Mouse (Mus musculus) heart, embryonic 16.5 days (tissue): ENCODE results near the gene Nup188. TPM values are rescaled to one million over a fixed set of nuclear protein-coding genes. Genes with fewer than 3 reads are reported as not detected.

Experiments used
- ATAC-seq: fragments of 200-750 bp; cut with Nextera tagmentation; replicated peaks from 2 replicates; pipeline ENCODE4 v1.8.0; 2017; ENCODE audit warnings: moderate number of reproducible peaks; ENCODE audit not compliant: insufficient read depth, low FRiP score; ENCODE audit errors: extremely low read depth
- H3K27ac ChIP-seq: fragments of 300-500 bp; sonication (generic); 2 replicates; pipeline ENCODE4 v1.5.1; 2014; ENCODE audit warnings: mild to moderate bottlenecking, low read length, control low read depth, moderate library complexity
- H3K27me3 ChIP-seq: fragments of 300-500 bp; sonication (generic); 2 replicates; pipeline ENCODE4 v1.6.1; 2014; ENCODE audit warnings: low read length, mixed read lengths; ENCODE audit not compliant: control insufficient read depth, insufficient read depth
- H3K36me3 ChIP-seq: fragments of 300-500 bp; sonication (generic); 2 replicates; pipeline ENCODE4 v1.6.1; 2014; ENCODE audit not compliant: control insufficient read depth, insufficient read depth
- H3K4me1 ChIP-seq: fragments of 300-500 bp; sonication (generic); 2 replicates; pipeline ENCODE4 v1.6.1; 2014; ENCODE audit warnings: low read length, mixed read lengths; ENCODE audit not compliant: control insufficient read depth, insufficient read depth
- H3K4me2 ChIP-seq: fragments of 300-500 bp; sonication (generic); 2 replicates; pipeline ENCODE4 v1.6.1; 2014; ENCODE audit warnings: low read depth, mild to moderate bottlenecking, control low read depth, low read length
- H3K4me3 ChIP-seq: fragments of 300-500 bp; sonication (generic); 2 replicates; pipeline ENCODE4 v1.5.1; 2014; ENCODE audit warnings: mild to moderate bottlenecking, control low read depth, low read length
- H3K9ac ChIP-seq: fragments of 300-500 bp; sonication (generic); 2 replicates; pipeline ENCODE4 v1.6.1; 2014; ENCODE audit warnings: low read length, control low read depth
- H3K9me3 ChIP-seq: fragments of 300-500 bp; sonication (generic); replicated peaks from 2 replicates; pipeline ENCODE4 v1.6.1; 2016; ENCODE audit warnings: low read length; ENCODE audit not compliant: control insufficient read depth
- WGBS: fragments of 180-500 bp; shearing (Covaris S2); extraction: QIAGEN DNeasy Blood & Tissue Kit; methylation state at CpG from one replicate; pipeline ENCODE4 v1.1.7; 2014; 5-methylcytosine and 5-hydroxymethylcytosine counted together
- polyA plus RNA-seq: library from polyadenylated mRNA; unstranded; fragments of >200 nt; fragmentation: Nextera tagmentation; extraction: Ambion mirVana; gene quantifications from 2 replicates; pipeline ENCODE4 v1.2.1, GENCODE M21; 2015

Nup188 gene
- polyA plus RNA-seq, 1 experiment from 2014 or later, result 23.6 TPM

GRCm38 (mm10) chr2:30299966-30300365 is 13.8 kb downstream of the Nup188 start:
- no peak overlapping the region for H3K9ac ChIP-seq
- peaks cover 50% of the 10 kb centered on the region for H3K36me3 ChIP-seq
- no peaks in the 10 kb centered on the region for H3K4me1 ChIP-seq
- no peak overlapping the region for H3K27ac ChIP-seq
- H3K27me3 ChIP-seq, result no peaks in the 10 kb centered on the region
- no peak overlapping the region for H3K4me2 ChIP-seq
- no peak for ATAC-seq
- H3K9me3 ChIP-seq, result no peaks in the 10 kb centered on the region
- WGBS, result 86% methylated on average over 5 of the region's 5 CpGs
- no peak overlapping the region for H3K4me3 ChIP-seq

GRCm38 (mm10) chr2:30306087-30306486 is 19.9 kb downstream of the Nup188 start:
- no peaks in the 10 kb centered on the region for H3K27me3 ChIP-seq
- no peak overlapping the region for H3K9ac ChIP-seq
- no peaks in the 10 kb centered on the region for H3K9me3 ChIP-seq
- no peak for ATAC-seq
- no peaks in the 10 kb centered on the region for H3K4me1 ChIP-seq
- H3K4me3 ChIP-seq, result no peak overlapping the region
- 89% methylated on average over 7 of the region's 7 CpGs for WGBS
- H3K36me3 ChIP-seq, result peaks cover 72% of the 10 kb centered on the region
- no peak overlapping the region for H3K4me2 ChIP-seq
- no peak overlapping the region for H3K27ac ChIP-seq

GRCm38 (mm10) chr2:30309351-30309750 is 23.2 kb downstream of the Nup188 start:
- no peaks in the 10 kb centered on the region for H3K9me3 ChIP-seq
- peaks cover 67% of the 10 kb centered on the region for H3K36me3 ChIP-seq
- H3K4me3 ChIP-seq, result no peak overlapping the region
- no peaks in the 10 kb centered on the region for H3K27me3 ChIP-seq
- no peak for ATAC-seq
- no peak overlapping the region for H3K4me2 ChIP-seq
- no peak overlapping the region for H3K9ac ChIP-seq
- H3K27ac ChIP-seq, result no peak overlapping the region
- WGBS, result 78% methylated on average over 3 of the region's 3 CpGs
- H3K4me1 ChIP-seq, result no peaks in the 10 kb centered on the region

DNA sequence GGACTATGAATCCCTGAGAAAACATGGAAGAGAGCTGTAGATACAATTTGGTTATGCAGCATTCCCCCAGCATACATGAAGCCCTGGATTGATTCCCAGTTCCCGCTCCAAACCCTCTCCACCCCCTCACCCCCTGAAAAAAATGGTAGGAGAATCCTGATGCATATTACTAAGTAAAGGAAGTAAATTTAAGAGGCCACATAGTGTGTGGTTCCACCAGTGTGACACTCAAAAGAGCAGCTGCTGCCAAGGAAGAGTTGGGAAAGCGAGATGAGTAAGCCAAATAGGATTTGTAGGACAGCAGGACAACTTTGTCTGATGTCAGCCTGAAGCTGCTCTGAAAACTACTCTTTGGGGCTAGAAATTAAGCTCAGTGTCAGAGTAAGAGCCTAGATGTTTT is 25.3 kb downstream of the Nup188 start:
- Histone ChIP-seq H3K4me2 (no peak overlapping the region), H3K9ac (no peak overlapping the region), H3K27ac (no peak overlapping the region), H3K9me3 (no peaks in the 10 kb centered on the region), H3K4me1 (no peaks in the 10 kb centered on the region), H3K36me3 (peaks cover 71% of the 10 kb centered on the region), H3K27me3 (no peaks in the 10 kb centered on the region), H3K4me3 (no peak overlapping the region)
- 93% methylated on average over 2 of the region's 2 CpGs for WGBS
- no peak for ATAC-seq

DNA sequence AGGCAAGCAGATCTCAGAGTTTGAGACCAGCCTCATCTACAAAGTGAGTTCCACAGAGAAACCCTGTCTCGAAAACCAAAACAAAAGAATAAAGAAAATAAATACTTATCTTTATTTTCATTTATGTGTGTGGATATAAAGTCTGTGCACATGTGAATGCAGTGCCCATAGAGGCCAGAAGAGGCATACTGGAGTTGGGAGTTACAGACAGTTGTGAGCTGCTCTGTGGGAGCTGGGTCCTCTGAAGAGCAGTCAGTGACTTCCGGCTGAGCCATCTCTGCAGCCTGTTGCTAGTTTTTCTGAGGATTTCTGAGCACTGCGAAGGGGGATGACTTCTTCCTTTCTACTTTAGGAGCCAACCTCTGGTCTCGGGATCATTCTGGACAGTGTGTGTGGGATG is 29.9 kb downstream of the Nup188 start:
- 98% methylated on average over 4 of the region's 4 CpGs for WGBS
- no peak overlapping the region for H3K4me3 ChIP-seq
- H3K4me2 ChIP-seq, result no peak overlapping the region

GRCm38 (mm10) chr2:30316955-30317354 is 30.8 kb downstream of the Nup188 start:
- WGBS, result 92% methylated on average over 5 of the region's 5 CpGs
- H3K27ac ChIP-seq, result no peak overlapping the region
- no peaks in the 10 kb centered on the region for H3K27me3 ChIP-seq
- H3K4me1 ChIP-seq, result no peaks in the 10 kb centered on the region
- H3K9ac ChIP-seq, result no peak overlapping the region
- H3K9me3 ChIP-seq, result no peaks in the 10 kb centered on the region
- H3K4me3 ChIP-seq, result no peak overlapping the region
- H3K36me3 ChIP-seq, result peaks cover 56% of the 10 kb centered on the region
- ATAC-seq, result no peak
- no peak overlapping the region for H3K4me2 ChIP-seq

More for the DNA sequence above, 29.9 kb downstream of the Nup188 start:
- no peak for ATAC-seq
- H3K27ac ChIP-seq, result no peak overlapping the region
- no peaks in the 10 kb centered on the region for H3K4me1 ChIP-seq
- H3K9ac ChIP-seq, result no peak overlapping the region
- H3K9me3 ChIP-seq, result no peaks in the 10 kb centered on the region
- peaks cover 50% of the 10 kb centered on the region for H3K36me3 ChIP-seq
- no peaks in the 10 kb centered on the region for H3K27me3 ChIP-seq

- Histone ChIP-seq H3K27me3 (no peaks in the 10 kb centered on the region), H3K4me3 (no peak overlapping the region), H3K4me2 (no peak overlapping the region), H3K36me3 (peaks cover 64% of the 10 kb centered on the region), H3K4me1 (no peaks in the 10 kb centered on the region), H3K9me3 (no peaks in the 10 kb centered on the region), H3K27ac (no peak overlapping the region), H3K9ac (no peak overlapping the region)
- WGBS, result 81% methylated on average over 4 of the region's 4 CpGs
- ATAC-seq, result no peak
Observed at GRCm38 (mm10) chr2:30319260-30319659, 33.1 kb downstream of the Nup188 start.

DNA sequence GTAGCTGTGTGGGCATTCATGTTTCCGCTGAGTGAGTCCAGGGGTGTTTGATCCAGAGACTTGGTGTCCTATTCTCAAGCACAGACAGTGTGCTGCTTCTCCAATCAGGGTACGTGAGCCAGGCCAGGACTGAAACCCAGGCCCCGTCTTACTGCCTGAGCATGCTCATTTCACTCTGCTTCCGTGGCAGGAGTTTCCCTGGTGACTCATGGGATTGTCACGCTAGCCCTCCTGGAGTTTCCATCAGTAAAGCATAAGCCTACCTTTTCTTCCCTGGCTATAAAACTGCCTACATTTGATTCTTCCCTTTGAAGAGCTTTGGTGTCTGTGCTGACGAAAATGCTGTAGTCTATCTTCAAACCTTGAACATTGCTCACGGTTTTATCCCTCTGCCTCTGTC is 36.9 kb downstream of the Nup188 start:
- Histone ChIP-seq H3K4me1 (no peaks in the 10 kb centered on the region), H3K9ac (no peak overlapping the region), H3K4me3 (no peak overlapping the region), H3K27ac (no peak overlapping the region), H3K9me3 (no peaks in the 10 kb centered on the region), H3K36me3 (peaks cover 69% of the 10 kb centered on the region), H3K27me3 (no peaks in the 10 kb centered on the region), H3K4me2 (no peak overlapping the region)
- 86% methylated on average over 7 of the region's 7 CpGs for WGBS
- ATAC-seq, result no peak

GRCm38 (mm10) chr2:30325296-30325695 is 39.1 kb downstream of the Nup188 start:
- no peak overlapping the region for H3K4me2 ChIP-seq
- no peak overlapping the region for H3K27ac ChIP-seq
- H3K27me3 ChIP-seq, result no peaks in the 10 kb centered on the region
- no peak overlapping the region for H3K9ac ChIP-seq
- no peaks in the 10 kb centered on the region for H3K4me1 ChIP-seq
- peaks cover 77% of the 10 kb centered on the region for H3K36me3 ChIP-seq
- no peak overlapping the region for H3K4me3 ChIP-seq
- no peak for ATAC-seq
- WGBS, result 90% methylated on average over 5 of the region's 5 CpGs
- no peaks in the 10 kb centered on the region for H3K9me3 ChIP-seq

GRCm38 (mm10) chr2:30327276-30327675 is 41.1 kb downstream of the Nup188 start:
- H3K36me3 ChIP-seq, result peaks cover 67% of the 10 kb centered on the region
- no peak overlapping the region for H3K4me2 ChIP-seq
- ATAC-seq, result no peak
- H3K9ac ChIP-seq, result no peak overlapping the region
- no peak overlapping the region for H3K4me3 ChIP-seq
- WGBS, result 88% methylated on average over 7 of the region's 7 CpGs
- no peaks in the 10 kb centered on the region for H3K27me3 ChIP-seq
- no peaks in the 10 kb centered on the region for H3K4me1 ChIP-seq
- no peak overlapping the region for H3K27ac ChIP-seq
- no peaks in the 10 kb centered on the region for H3K9me3 ChIP-seq
